In the genomic region with DNA sequence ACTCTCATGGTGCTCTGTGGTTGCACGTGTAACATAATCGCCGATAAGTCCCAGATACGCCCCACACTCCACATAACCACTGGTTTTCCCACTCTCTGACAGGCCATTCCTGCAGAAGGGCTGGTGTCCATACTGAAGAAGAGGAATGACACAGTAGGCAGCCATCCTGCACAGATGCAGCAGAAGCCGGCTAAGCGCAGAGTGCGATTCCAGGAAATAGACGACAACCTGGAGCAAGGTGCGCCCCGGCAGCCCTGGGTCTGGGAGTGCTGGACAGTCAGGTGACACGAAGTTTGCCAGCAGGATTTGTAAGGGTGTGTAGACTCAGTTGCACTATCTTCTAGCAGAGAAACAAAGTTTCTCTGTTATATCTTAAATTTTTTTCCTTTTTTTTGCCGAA, we compare ENCODE assay signal across 20 mouse cellular contexts.
"Had no signal": no experiment of that assay in that cellular context is flagged by ENCODE, and none has a peak within 500 bp of the region (broad histone marks: within the 10 kb centered on the region; RNA-seq: fewer than 3 reads in every experiment).

No protein-coding gene starts in this region.

- H3K27me3 ChIP-seq: heart, embryonic 12.5 days; hindbrain, embryonic 12.5 days; intestine, embryonic 15.5 days; limb, embryonic 12.5 days; liver, embryonic 13.5 days had no signal

- H3K36me3 ChIP-seq: intestine, embryonic 15.5 days had no signal

- H3K9me3 ChIP-seq: heart, embryonic 12.5 days; hindbrain, embryonic 10.5 days; hindbrain, embryonic 12.5 days; intestine, embryonic 15.5 days; limb, embryonic 10.5 days; limb, embryonic 12.5 days; liver, embryonic 13.5 days had no signal

- H3K27ac ChIP-seq: heart, adult 2 months; hindbrain, embryonic 10.5 days; hindbrain, embryonic 12.5 days; hindbrain, embryonic 14.5 days; intestine, embryonic 15.5 days; layer of hippocampus, adult 2 months; left cerebral cortex, adult 2 months; limb, embryonic 10.5 days; limb, embryonic 12.5 days; liver, embryonic 13.5 days had no signal

- H3K4me3 ChIP-seq: heart, adult 2 months; heart, embryonic 12.5 days; hindbrain, embryonic 10.5 days; hindbrain, embryonic 12.5 days; intestine, embryonic 15.5 days; layer of hippocampus, adult 2 months; left cerebral cortex, adult 2 months; limb, embryonic 10.5 days; limb, embryonic 12.5 days; liver, embryonic 13.5 days had no signal

- H3K4me1 ChIP-seq: hindbrain, embryonic 10.5 days; hindbrain, embryonic 12.5 days; intestine, embryonic 15.5 days; limb, embryonic 10.5 days had no signal

- DNase-seq: gastrocnemius, postnatal 14 days; heart, adult 2 months; heart, postnatal 10 days; heart, postnatal 4 days; kidney, adult 18-20 months; kidney, adult 8-10 months; kidney, postnatal 10 days; kidney, postnatal 25 days; kidney, postnatal 4 days; liver; liver, embryonic 13.5 days had no signal
